Mouse (Mus musculus) cortical plate, adult 2 months (tissue): ENCODE data around the gene Egfl8.

Experiments
- CTCF ChIP-seq: fragments of 200-500 bp; IDR thresholded peaks from 2 replicates; pipeline ENCODE4 v1.5.1; 2011; ENCODE audit warnings: mild to moderate bottlenecking, control low read depth, low read length; ENCODE audit not compliant: insufficient read depth; ENCODE audit errors: extremely low read depth
- POLR2A ChIP-seq: fragments of 200-500 bp; IDR thresholded peaks from 2 replicates; pipeline ENCODE4 v1.6.1; 2011; ENCODE audit warnings: mild to moderate bottlenecking, low read length, control low read depth; ENCODE audit not compliant: insufficient read depth; ENCODE audit errors: extremely low read depth

- no peak for TF ChIP-seq POLR2A
- 0 out of 2 replicates have a peak, but pooled peaks have one; percentile 17 for TF ChIP-seq CTCF
Observed at GRCm38 (mm10) chr17:34623161-34623560, 7.4 kb upstream of the Egfl8 start.
